16 mouse cellular contexts compared by ENCODE assay signal in genomic region chr11:52074626-52075470, GRCm38 (mm10). TPM values are rescaled to one million over a fixed set of nuclear protein-coding genes. Genes with fewer than 3 reads are reported as not detected.
DNase-seq lines count a peak whose midpoint lies in the region; ATAC-seq and TF ChIP-seq lines count a peak whose summit lies in the region.
"Had no signal": no experiment of that assay in that cellular context is flagged by ENCODE, and none has a peak within 500 bp of the region (broad histone marks: within the 10 kb centered on the region; RNA-seq: fewer than 3 reads in every experiment).

No protein-coding gene starts in this region.

- ATAC-seq in liver, embryonic 15.5 days (ENCODE audit: insufficient read depth), result peak; percentile 40
- ATAC-seq in erythroid progenitor cell, adult 5-6 weeks (replicated peaks; ENCODE audit: low FRiP score, poor library complexity, severe bottlenecking), result no peak

- no peak overlapping the region; the same call in 1 of the 2 replicates for H3K9ac ChIP-seq in liver, embryonic 15.5 days
- H3K9ac ChIP-seq: limb, embryonic 13.5 days; stomach, embryonic 15.5 days had no signal

- H3K4me3 ChIP-seq in liver, embryonic 15.5 days (replicated peaks), result no peak overlapping the region
- peak overlapping the region; percentile 7; the same call in 1 of the 2 replicates for H3K4me3 ChIP-seq in thymus, adult 2 months (ENCODE audit: control insufficient read depth, insufficient read depth, low read length)
- H3K4me3 ChIP-seq: limb, embryonic 13.5 days; stomach, embryonic 15.5 days had no signal

- H3K9me3 ChIP-seq in liver, embryonic 15.5 days (replicated peaks), result no peaks in the 10 kb centered on the region
- H3K9me3 ChIP-seq: limb, embryonic 13.5 days; stomach, embryonic 15.5 days had no signal

- no peaks in the 10 kb centered on the region for H3K36me3 ChIP-seq in liver, embryonic 15.5 days (replicated peaks)
- no peaks in the 10 kb centered on the region for H3K36me3 ChIP-seq in thymus, adult 2 months (ENCODE audit: control insufficient read depth, insufficient read depth, low read length)
- H3K36me3 ChIP-seq: limb, embryonic 13.5 days; stomach, embryonic 15.5 days had no signal

- 21% methylated on average over 14 of the region's 14 CpGs for WGBS in liver, embryonic 15.5 days (ENCODE audit: insufficient replicate concordance)
- 7% methylated on average over 14 of the region's 14 CpGs for WGBS in thymus, adult 2 months

- no peaks in the 10 kb centered on the region for H3K27me3 ChIP-seq in liver, embryonic 15.5 days
- no peaks in the 10 kb centered on the region for H3K27me3 ChIP-seq in thymus, adult 2 months (ENCODE audit: control insufficient read depth, insufficient read depth, low read length)
- H3K27me3 ChIP-seq: limb, embryonic 13.5 days; stomach, embryonic 15.5 days had no signal

- peaks cover 36% of the 10 kb centered on the region for H3K4me1 ChIP-seq in liver, embryonic 15.5 days (replicated peaks)
- peaks cover 39% of the 10 kb centered on the region for H3K4me1 ChIP-seq in thymus, adult 2 months (replicated peaks; ENCODE audit: control insufficient read depth, insufficient read depth, low read length)
- H3K4me1 ChIP-seq: stomach, embryonic 15.5 days had no signal

- TF ChIP-seq CTCF in thymus, adult 2 months (IDR thresholded peaks at IDR 0.05; ENCODE audit: borderline replicate concordance, control insufficient read depth, extremely low read depth, insufficient read depth, low read length, poor library complexity), result no peak

- TF ChIP-seq POLR2A in thymus, adult 2 months (IDR thresholded peaks at IDR 0.05; ENCODE audit: control insufficient read depth, extremely low read depth, insufficient read depth, low read length, poor library complexity), result no peak

- DNase-seq in CD4-positive helper T cell, adult 2 months (ENCODE audit: low read depth, low spot score), result peak; percentile 46
- DNase-seq in c-Kit-positive CD71-positive TER-119-negative erythroid progenitor cells, embryonic 14.5 days (ENCODE audit: low read depth), result peak; percentile 58
- DNase-seq in thymus, adult 2 months, result peak; percentile 42
- DNase-seq in T-cell, adult 2 months (ENCODE audit: low spot score), result no peak
- no peak for DNase-seq in adrenal gland, adult 8-10 months
- DNase-seq: adrenal gland, postnatal 36 days; cerebellum, adult 2 months; embryo, embryonic 11 days; heart, postnatal 10 days; kidney, postnatal 10 days; lung, postnatal 14 days; right cerebral cortex, postnatal 14 days had no signal

- peak overlapping the region; percentile 40 for H3K4me2 ChIP-seq in liver, embryonic 15.5 days
- H3K4me2 ChIP-seq: limb, embryonic 13.5 days; stomach, embryonic 15.5 days had no signal

- no peak overlapping the region for H3K27ac ChIP-seq in liver, embryonic 15.5 days (replicated peaks)
- H3K27ac ChIP-seq in thymus, adult 2 months (ENCODE audit: control insufficient read depth, insufficient read depth, low read length), result peak overlapping the region; percentile 100
- H3K27ac ChIP-seq: limb, embryonic 13.5 days; stomach, embryonic 15.5 days had no signal

RNA-seq across cellular contexts. Expression of gene Ppp2ca, which starts 23.6 kb away (rescaled TPM):
- polyA plus RNA-seq in liver, embryonic 15.5 days (2015; fragmentation: Nextera tagmentation; extraction: Ambion mirVana), result 31.4 and 31.6 TPM in 2 replicates
- 51.0 and 54.7 TPM in 2 replicates for polyA plus RNA-seq in thymus, adult 2 months (2012; rRNA removed)
- 10 to 100 TPM; 67.9 to 74.5 (median 69.6) TPM for total RNA-seq in adrenal gland, adult 8-10 months (2022)
- 52.6 and 69.2 TPM in 2 replicates for total RNA-seq in erythroid progenitor cell, adult 5-6 weeks (2015; ENCODE audit: low replicate concordance)
- total RNA-seq in erythroid progenitor cell, adult 5-6 weeks (2017; ENCODE audit: low replicate concordance), result 68.0 and 82.9 TPM in 2 replicates

Comparison
In these comparisons a context has a peak if more than half of its experiments do, and no peak if none do; other contexts are left out.
1. DNase-seq: peak in CD4-positive helper T cell, adult 2 months (single experiment), c-Kit-positive CD71-positive TER-119-negative erythroid progenitor cells, embryonic 14.5 days (single experiment) and thymus, adult 2 months (single experiment); none in T-cell, adult 2 months (single experiment) and adrenal gland, adult 8-10 months (single experiment).